Mouse (Mus musculus): ENCODE results near the gene 4921539E11Rik. TPM values are rescaled to one million over a fixed set of nuclear protein-coding genes. Genes with fewer than 3 reads are reported as not detected.

The 4921539E11Rik gene
- total RNA-seq, 2 experiments from 2014 or later = not detected

Other genes starting within 250 kb of the 4921539E11Rik start
- gene Mier1, start 176.5 kb downstream of the 4921539E11Rik start, total RNA-seq (2021) = 10 to 100 TPM; 40.0 to 41.7 TPM
- 1 to 10 TPM; 1.6 to 3.0 TPM for gene Wdr78, start 176.3 kb downstream of the 4921539E11Rik start, total RNA-seq (2021)
- 1 to 10 TPM; 7.4 to 8.8 TPM for gene Slc35d1, start 75.7 kb downstream of the 4921539E11Rik start, total RNA-seq (2021)
- 10 to 100 TPM; 24.5 to 25.2 TPM for gene Oma1, start 22.9 kb upstream of the 4921539E11Rik start, total RNA-seq (2021)

Measured in heart, postnatal 14 days (tissue).